In genomic region chr11:51003296-51003695, GRCm38 (mm10) we compare ENCODE assay signal across 39 mouse cellular contexts. TPM values are rescaled to one million over a fixed set of nuclear protein-coding genes. Genes with fewer than 3 reads are reported as not detected.
"Had no signal": no experiment of that assay in that cellular context is flagged by ENCODE, and none has a peak within 500 bp of the region (broad histone marks: within the 10 kb centered on the region; RNA-seq: fewer than 3 reads in every experiment).

Gene Olfr51 (plus strand): TSS chr11:51003596.

- H3K4me3 ChIP-seq: limb, embryonic 10.5 days; limb, embryonic 12.5 days; limb, embryonic 13.5 days; limb, embryonic 15.5 days; liver, embryonic 12.5 days; liver, embryonic 13.5 days; liver, embryonic 15.5 days; lung, embryonic 15.5 days; megakaryocyte, embryonic 14.5 days; midbrain, embryonic 10.5 days; midbrain, embryonic 12.5 days; midbrain, embryonic 13.5 days; midbrain, embryonic 15.5 days; myocyte; neural tube, embryonic 12.5 days had no signal

- H3K27me3 ChIP-seq: limb, embryonic 12.5 days; limb, embryonic 13.5 days; limb, embryonic 15.5 days; liver, embryonic 12.5 days; liver, embryonic 13.5 days; liver, embryonic 15.5 days; lung, embryonic 15.5 days; megakaryocyte, embryonic 14.5 days; midbrain, embryonic 12.5 days; midbrain, embryonic 13.5 days; midbrain, embryonic 15.5 days; neural tube, embryonic 12.5 days had no signal

- H3K36me3 ChIP-seq: limb, embryonic 10.5 days; limb, embryonic 12.5 days; limb, embryonic 13.5 days; limb, embryonic 15.5 days; liver, embryonic 12.5 days; liver, embryonic 13.5 days; liver, embryonic 15.5 days; lung, embryonic 15.5 days; midbrain, embryonic 10.5 days; midbrain, embryonic 12.5 days; midbrain, embryonic 13.5 days; midbrain, embryonic 15.5 days; neural tube, embryonic 12.5 days had no signal

- H3K27ac ChIP-seq: limb, embryonic 10.5 days; limb, embryonic 12.5 days; limb, embryonic 13.5 days; limb, embryonic 15.5 days; liver, embryonic 12.5 days; liver, embryonic 13.5 days; liver, embryonic 14.5 days; liver, embryonic 15.5 days; lung, embryonic 15.5 days; macrophage; midbrain, embryonic 10.5 days; midbrain, embryonic 12.5 days; midbrain, embryonic 13.5 days; midbrain, embryonic 15.5 days; neural tube, embryonic 12.5 days had no signal

- DNase-seq: left cerebral cortex, postnatal 4 days; liver; liver, embryonic 13.5 days; liver, postnatal 0 days; lung, adult 18-20 months; lung, adult 2 months; lung, embryonic 14.5 days; lung, postnatal 10 days; lung, postnatal 14 days; lung, postnatal 36 days; lung, postnatal 4 days; midbrain, embryonic 14.5 days had no signal

- H3K4me1 ChIP-seq: limb, embryonic 10.5 days; limb, embryonic 12.5 days; limb, embryonic 13.5 days; limb, embryonic 15.5 days; liver, embryonic 12.5 days; liver, embryonic 13.5 days; liver, embryonic 15.5 days; lung, embryonic 15.5 days; megakaryocyte, embryonic 14.5 days; midbrain, embryonic 10.5 days; midbrain, embryonic 12.5 days; midbrain, embryonic 13.5 days; midbrain, embryonic 15.5 days; neural tube, embryonic 12.5 days had no signal

- H3K9me3 ChIP-seq: limb, embryonic 10.5 days; limb, embryonic 12.5 days; limb, embryonic 13.5 days; limb, embryonic 15.5 days; liver, embryonic 12.5 days; liver, embryonic 13.5 days; liver, embryonic 15.5 days; lung, embryonic 15.5 days; midbrain, embryonic 10.5 days; midbrain, embryonic 12.5 days; midbrain, embryonic 15.5 days; neural tube, embryonic 12.5 days had no signal

RNA-seq across cellular contexts. Expression of gene Olfr51, which starts in this region (rescaled TPM):
- polyA plus RNA-seq: limb, embryonic 10.5 days; limb, embryonic 11.5 days; limb, embryonic 12.5 days; limb, embryonic 13.5 days; limb, embryonic 14.5 days; limb, embryonic 15.5 days; liver, adult 2 months; liver, embryonic 11.5 days; liver, embryonic 12.5 days; liver, embryonic 13.5 days; liver, embryonic 14.5 days; liver, embryonic 15.5 days; liver, embryonic 16.5 days; liver, postnatal 0 days; lung, adult 2 months; lung, embryonic 14.5 days; lung, embryonic 15.5 days; lung, embryonic 16.5 days; lung, postnatal 0 days; macrophage; midbrain, embryonic 10.5 days; midbrain, embryonic 11.5 days; midbrain, embryonic 12.5 days; midbrain, embryonic 13.5 days; midbrain, embryonic 14.5 days; midbrain, embryonic 15.5 days; midbrain, embryonic 16.5 days; midbrain, postnatal 0 days; myocyte; neural tube, embryonic 11.5 days; neural tube, embryonic 12.5 days had no signal
